Mouse (Mus musculus) ES-E14 (cell line): Measurements from ENCODE around the gene Mief2.

Source experiments
- CHD2 ChIP-seq: IDR thresholded peaks from 2 replicates; pipeline ENCODE4 v1.6.1; 2014; ENCODE audit warnings: mild to moderate bottlenecking, low read depth, low read length, inconsistent platforms
- ZC3H11A ChIP-seq: IDR thresholded peaks from 2 replicates; pipeline ENCODE4 v1.6.1; 2012; ENCODE audit warnings: low read depth, mild to moderate bottlenecking, inconsistent platforms, low read length, borderline replicate concordance

GRCm38 (mm10) chr11:60755570-60755969, 27.4 kb downstream of the Mief2 start:
- TF ChIP-seq CHD2 (no peak), ZC3H11A (no peak)
